Mouse (Mus musculus): Measurements from ENCODE around the gene Olfr433. TPM values are rescaled to one million over a fixed set of nuclear protein-coding genes. Genes with fewer than 3 reads are reported as not detected.

Olfr433 gene
- polyA plus RNA-seq, 1 experiment, result not detected

GRCm38 (mm10) chr1:174050532-174050931, 10.0 kb downstream of the Olfr433 start:
- Histone ChIP-seq H3K4me3 (ENCODE audit: low read depth, low read length) (no peak overlapping the region), H3K9ac (ENCODE audit: low read depth, poor library complexity, severe bottlenecking) (no peak overlapping the region), H3K27ac (ENCODE audit: insufficient read depth, low read length) (no peak overlapping the region), H3K9me3 (replicated peaks; ENCODE audit: control insufficient read depth, insufficient read depth, low read length, poor library complexity, severe bottlenecking) (no peaks in the 10 kb centered on the region), H3K4me1 (ENCODE audit: control insufficient read depth, insufficient read depth, low read length) (no peaks in the 10 kb centered on the region), H3K36me3 (ENCODE audit: control insufficient read depth, insufficient read depth, low read length, poor library complexity, severe bottlenecking) (no peaks in the 10 kb centered on the region), H3K27me3 (ENCODE audit: control insufficient read depth, insufficient read depth, low read length, poor library complexity, severe bottlenecking) (no peaks in the 10 kb centered on the region)
- TF ChIP-seq POLR2A (IDR thresholded peaks at IDR 0.05; ENCODE audit: insufficient read depth, low read length) (no peak), EP300 (IDR thresholded peaks at IDR 0.05; ENCODE audit: insufficient read depth, low read depth, low read length) (no peak), CTCF (IDR thresholded peaks at IDR 0.05; ENCODE audit: low read depth, low read length) (no peak)

- Histone ChIP-seq H3K4me3 (ENCODE audit: low read depth, low read length) (no peak overlapping the region), H3K9me3 (replicated peaks; ENCODE audit: control insufficient read depth, insufficient read depth, low read length, poor library complexity, severe bottlenecking) (no peaks in the 10 kb centered on the region), H3K36me3 (ENCODE audit: control insufficient read depth, insufficient read depth, low read length, poor library complexity, severe bottlenecking) (no peaks in the 10 kb centered on the region), H3K27me3 (ENCODE audit: control insufficient read depth, insufficient read depth, low read length, poor library complexity, severe bottlenecking) (no peaks in the 10 kb centered on the region), H3K27ac (ENCODE audit: insufficient read depth, low read length) (no peak overlapping the region), H3K4me1 (ENCODE audit: control insufficient read depth, insufficient read depth, low read length) (no peaks in the 10 kb centered on the region), H3K9ac (ENCODE audit: low read depth, poor library complexity, severe bottlenecking) (no peak overlapping the region)
- no peak for TF ChIP-seq POLR2A (IDR thresholded peaks at IDR 0.05; ENCODE audit: insufficient read depth, low read length)
- TF ChIP-seq CTCF (IDR thresholded peaks at IDR 0.05; ENCODE audit: low read depth, low read length), result no peak
- TF ChIP-seq EP300 (IDR thresholded peaks at IDR 0.05; ENCODE audit: insufficient read depth, low read depth, low read length), result no peak
These were observed 11.0 kb downstream of the Olfr433 start for GRCm38 (mm10) chr1:174051515-174051914.

GRCm38 (mm10) chr1:174051931-174052536, 11.5 kb downstream of the Olfr433 start:
- no peak overlapping the region for H3K4me3 ChIP-seq (ENCODE audit: low read depth, low read length)
- H3K27ac ChIP-seq (ENCODE audit: insufficient read depth, low read length), result no peak overlapping the region
- no peaks in the 10 kb centered on the region for H3K4me1 ChIP-seq (ENCODE audit: control insufficient read depth, insufficient read depth, low read length)
- no peak for TF ChIP-seq EP300 (IDR thresholded peaks at IDR 0.05; ENCODE audit: insufficient read depth, low read depth, low read length)
- TF ChIP-seq CTCF (IDR thresholded peaks at IDR 0.05; ENCODE audit: low read depth, low read length), result no peak
- TF ChIP-seq POLR2A (IDR thresholded peaks at IDR 0.05; ENCODE audit: insufficient read depth, low read length), result no peak
- no peaks in the 10 kb centered on the region for H3K9me3 ChIP-seq (replicated peaks; ENCODE audit: control insufficient read depth, insufficient read depth, low read length, poor library complexity, severe bottlenecking)
- no peaks in the 10 kb centered on the region for H3K27me3 ChIP-seq (ENCODE audit: control insufficient read depth, insufficient read depth, low read length, poor library complexity, severe bottlenecking)
- no peak overlapping the region for H3K9ac ChIP-seq (ENCODE audit: low read depth, poor library complexity, severe bottlenecking)
- no peaks in the 10 kb centered on the region for H3K36me3 ChIP-seq (ENCODE audit: control insufficient read depth, insufficient read depth, low read length, poor library complexity, severe bottlenecking)

- Histone ChIP-seq H3K27ac (ENCODE audit: insufficient read depth, low read length) (no peak overlapping the region), H3K4me3 (ENCODE audit: low read depth, low read length) (no peak overlapping the region), H3K27me3 (ENCODE audit: control insufficient read depth, insufficient read depth, low read length, poor library complexity, severe bottlenecking) (no peaks in the 10 kb centered on the region), H3K9ac (ENCODE audit: low read depth, poor library complexity, severe bottlenecking) (no peak overlapping the region), H3K9me3 (replicated peaks; ENCODE audit: control insufficient read depth, insufficient read depth, low read length, poor library complexity, severe bottlenecking) (no peaks in the 10 kb centered on the region), H3K4me1 (ENCODE audit: control insufficient read depth, insufficient read depth, low read length) (no peaks in the 10 kb centered on the region), H3K36me3 (ENCODE audit: control insufficient read depth, insufficient read depth, low read length, poor library complexity, severe bottlenecking) (no peaks in the 10 kb centered on the region)
- TF ChIP-seq POLR2A (IDR thresholded peaks at IDR 0.05; ENCODE audit: insufficient read depth, low read length) (no peak), CTCF (IDR thresholded peaks at IDR 0.05; ENCODE audit: low read depth, low read length) (no peak), EP300 (IDR thresholded peaks at IDR 0.05; ENCODE audit: insufficient read depth, low read depth, low read length) (no peak)
These were observed 12.5 kb downstream of the Olfr433 start for GRCm38 (mm10) chr1:174052981-174053380.

- no peak for TF ChIP-seq CTCF (IDR thresholded peaks at IDR 0.05; ENCODE audit: low read depth, low read length)
- no peak for TF ChIP-seq EP300 (IDR thresholded peaks at IDR 0.05; ENCODE audit: insufficient read depth, low read depth, low read length)
- no peak for TF ChIP-seq POLR2A (IDR thresholded peaks at IDR 0.05; ENCODE audit: insufficient read depth, low read length)
- no peaks in the 10 kb centered on the region for H3K36me3 ChIP-seq (ENCODE audit: control insufficient read depth, insufficient read depth, low read length, poor library complexity, severe bottlenecking)
- no peak overlapping the region for H3K27ac ChIP-seq (ENCODE audit: insufficient read depth, low read length)
- no peak overlapping the region for H3K4me3 ChIP-seq (ENCODE audit: low read depth, low read length)
- no peaks in the 10 kb centered on the region for H3K9me3 ChIP-seq (replicated peaks; ENCODE audit: control insufficient read depth, insufficient read depth, low read length, poor library complexity, severe bottlenecking)
- H3K27me3 ChIP-seq (ENCODE audit: control insufficient read depth, insufficient read depth, low read length, poor library complexity, severe bottlenecking), result no peaks in the 10 kb centered on the region
- no peaks in the 10 kb centered on the region for H3K4me1 ChIP-seq (ENCODE audit: control insufficient read depth, insufficient read depth, low read length)
- H3K9ac ChIP-seq (ENCODE audit: low read depth, poor library complexity, severe bottlenecking), result no peak overlapping the region
These were observed 14.7 kb downstream of the Olfr433 start for GRCm38 (mm10) chr1:174055248-174055647.

- no peaks in the 10 kb centered on the region for H3K9me3 ChIP-seq (replicated peaks; ENCODE audit: control insufficient read depth, insufficient read depth, low read length, poor library complexity, severe bottlenecking)
- H3K27ac ChIP-seq (ENCODE audit: insufficient read depth, low read length), result no peak within 1 kb of the TSS
- no peak for TF ChIP-seq CTCF (IDR thresholded peaks at IDR 0.05; ENCODE audit: low read depth, low read length)
- TF ChIP-seq POLR2A (IDR thresholded peaks at IDR 0.05; ENCODE audit: insufficient read depth, low read length), result no peak
- TF ChIP-seq EP300 (IDR thresholded peaks at IDR 0.05; ENCODE audit: insufficient read depth, low read depth, low read length), result no peak
- no peaks in the 10 kb centered on the region for H3K36me3 ChIP-seq (ENCODE audit: control insufficient read depth, insufficient read depth, low read length, poor library complexity, severe bottlenecking)
- no peak within 1 kb of the TSS for H3K9ac ChIP-seq (ENCODE audit: low read depth, poor library complexity, severe bottlenecking)
- no peaks in the 10 kb centered on the region for H3K4me1 ChIP-seq (ENCODE audit: control insufficient read depth, insufficient read depth, low read length)
- H3K27me3 ChIP-seq (ENCODE audit: control insufficient read depth, insufficient read depth, low read length, poor library complexity, severe bottlenecking), result no peaks in the 10 kb centered on the region
- H3K4me3 ChIP-seq (ENCODE audit: low read depth, low read length), result no peak within 1 kb of the TSS
These were observed 25.8 kb downstream of the Olfr433 start, which contains the start of gene Olfr430 for GRCm38 (mm10) chr1:174066305-174066704. Gene Olfr430, plus strand, starts transcription at chr1:174066605.
